Mouse (Mus musculus): ENCODE data around the gene Tsfm. TPM values are rescaled to one million over a fixed set of nuclear protein-coding genes. Genes with fewer than 3 reads are reported as not detected.
A peak's percentile ranks its signal among the peaks of the same experiment; 100 is the strongest.

Gene Tsfm
- total and polyA plus RNA-seq, 3 experiments, result 53.0 to 88.9 (median 78.0) TPM

DNA sequence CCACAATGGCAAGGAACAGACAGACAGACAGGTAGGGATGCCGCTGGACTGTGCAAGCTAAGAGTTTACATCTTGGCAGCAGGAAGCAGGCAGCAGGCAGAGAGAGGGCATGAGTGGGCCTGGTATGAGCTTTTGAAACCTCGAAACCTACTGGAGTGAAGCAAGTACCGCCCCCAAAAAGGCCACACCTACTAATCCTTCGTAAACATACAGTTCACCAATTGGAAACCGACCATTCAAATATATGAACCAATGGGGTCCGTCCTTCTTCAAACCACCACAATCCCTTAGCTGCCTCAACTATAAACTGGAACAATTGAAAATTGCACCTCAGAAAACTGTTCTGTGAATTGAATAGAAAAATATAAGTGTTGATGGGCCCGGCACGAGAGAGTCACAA is 66.8 kb downstream of the Tsfm start:
- H3K27ac ChIP-seq (ENCODE audit: insufficient read depth, low read depth), result no peak overlapping the region
- no peak overlapping the region for H3K4me2 ChIP-seq (ENCODE audit: insufficient read depth, low read depth, poor library complexity, severe bottlenecking)
- H3K4me3 ChIP-seq (replicated peaks in 1 of 3; ENCODE audit: low read depth in 2 of 3, low read length in 2 of 3, poor library complexity in 1 of 3), result no peak overlapping the region
- TF ChIP-seq USF2 (conservative IDR thresholded peaks at IDR 0.05; ENCODE audit: low read depth, low read length) (no peak), MYC (IDR thresholded peaks at IDR 0.05; ENCODE audit: low read depth, low read length) (no peak), MAX (IDR thresholded peaks at IDR 0.05; ENCODE audit: low read length) (no peak), UBTF (IDR thresholded peaks at IDR 0.05; ENCODE audit: low read depth, low read length) (no peak), CHD2 (IDR thresholded peaks at IDR 0.05; ENCODE audit: low read length) (no peak), NELFE (IDR thresholded peaks at IDR 0.05; ENCODE audit: low read depth, low read length) (no peak), CTCF (conservative IDR thresholded peaks at IDR 0.05 in 1 of 2, IDR thresholded peaks at IDR 0.05 in 1 of 2; ENCODE audit: low read depth in 2 of 2, low read length in 2 of 2) (no peak)
- H3K36me3 ChIP-seq (replicated peaks in 1 of 2; ENCODE audit: control insufficient read depth in 1 of 2, insufficient read depth in 1 of 2, low read length in 1 of 2), result no peaks in the 10 kb centered on the region
- no peak overlapping the region for H3K9ac ChIP-seq (ENCODE audit: insufficient read depth, low read depth)
- DNase-seq (ENCODE audit: extremely low read depth), result peak; percentile 22
- no peaks in the 10 kb centered on the region for H3K79me2 ChIP-seq (replicated peaks; ENCODE audit: control insufficient read depth, extremely low read depth, insufficient read depth, poor library complexity, severe bottlenecking)
- H3K27me3 ChIP-seq (replicated peaks), result peaks cover 15% of the 10 kb centered on the region
- H3K9me3 ChIP-seq (replicated peaks; ENCODE audit: low read length), result peaks cover 4% of the 10 kb centered on the region
- dilution Hi-C loops (cut with MboI; ENCODE audit: extremely low pct_ligation_motif_present, extremely low pct_unique_long_range_greater_than_20kb, low sequenced_read_pairs) (no loop called here), in situ Hi-C loops (cut with MboI; ENCODE audit: low pct_ligation_motif_present, low pct_unique_long_range_greater_than_20kb, low sequenced_read_pairs) (no loop called here)
- peaks cover 22 to 34% of the 10 kb centered on the region in 2 experiments for H3K4me1 ChIP-seq (ENCODE audit: control insufficient read depth in 1 of 2, insufficient read depth in 2 of 2)

DNA sequence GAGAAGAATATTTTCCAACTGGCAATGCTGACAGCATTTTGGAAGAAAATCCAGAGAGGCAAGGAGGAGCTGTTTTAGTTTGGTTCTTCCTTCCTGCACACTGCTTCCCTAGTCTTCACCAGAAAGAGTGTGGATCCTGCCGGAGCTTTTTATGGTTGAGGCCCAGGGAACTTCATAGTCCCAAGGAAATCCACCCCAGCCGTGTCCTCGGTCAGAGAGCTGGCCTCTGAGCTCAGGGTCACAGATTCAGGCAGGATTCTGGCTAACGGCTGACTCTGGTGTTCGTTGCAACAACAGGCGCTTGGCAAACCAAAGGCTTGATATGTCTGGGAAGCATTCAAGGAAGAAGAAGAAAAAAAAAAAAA is 67.7 kb downstream of the Tsfm start:
- in situ Hi-C loops (cut with MboI; ENCODE audit: low pct_ligation_motif_present, low pct_unique_long_range_greater_than_20kb, low sequenced_read_pairs) (no loop called here), dilution Hi-C loops (cut with MboI; ENCODE audit: extremely low pct_ligation_motif_present, extremely low pct_unique_long_range_greater_than_20kb, low sequenced_read_pairs) (no loop called here)
- no peak for TF ChIP-seq SMC3 (IDR thresholded peaks at IDR 0.05; ENCODE audit: low read depth, low read length)
- no peak for TF ChIP-seq KAT2A (IDR thresholded peaks at IDR 0.05; ENCODE audit: insufficient replicate concordance, low read length)
- no peak for TF ChIP-seq IRF4 (IDR thresholded peaks at IDR 0.05; ENCODE audit: low read depth, low read length)
- TF ChIP-seq ZC3H11A (IDR thresholded peaks at IDR 0.05; ENCODE audit: low read depth, low read length), result no peak
- no peak for TF ChIP-seq MEF2A (IDR thresholded peaks at IDR 0.05; ENCODE audit: borderline replicate concordance, low read depth, low read length)
- no peak for TF ChIP-seq NRF1 (IDR thresholded peaks at IDR 0.05; ENCODE audit: low read depth, low read length)
- no peak for TF ChIP-seq NELFE (IDR thresholded peaks at IDR 0.05; ENCODE audit: low read depth, low read length)
- TF ChIP-seq UBTF (IDR thresholded peaks at IDR 0.05; ENCODE audit: low read depth, low read length), result no peak
- TF ChIP-seq JUND (conservative IDR thresholded peaks at IDR 0.05; ENCODE audit: low read depth, low read length), result no peak
- TF ChIP-seq CHD2 (IDR thresholded peaks at IDR 0.05; ENCODE audit: low read length), result no peak
- TF ChIP-seq MAX (IDR thresholded peaks at IDR 0.05; ENCODE audit: low read length), result no peak
- TF ChIP-seq ELF1 (IDR thresholded peaks at IDR 0.05; ENCODE audit: low read depth, low read length), result no peak
- TF ChIP-seq CTCF (conservative IDR thresholded peaks at IDR 0.05 in 1 of 2, IDR thresholded peaks at IDR 0.05 in 1 of 2; ENCODE audit: low read depth in 2 of 2, low read length in 2 of 2), result no peak
- TF ChIP-seq USF1 (IDR thresholded peaks at IDR 0.05; ENCODE audit: low read depth, low read length), result no peak
- H3K4me1 ChIP-seq (ENCODE audit: control insufficient read depth in 1 of 2, insufficient read depth in 2 of 2), result peaks cover 22 to 34% of the 10 kb centered on the region in 2 experiments
- no peak overlapping the region for H3K27ac ChIP-seq (ENCODE audit: insufficient read depth, low read depth)
- no peak overlapping the region for H3K9ac ChIP-seq (ENCODE audit: insufficient read depth, low read depth)
- DNase-seq (ENCODE audit: extremely low read depth), result no peak
- no peaks in the 10 kb centered on the region for H3K36me3 ChIP-seq (replicated peaks in 1 of 2; ENCODE audit: control insufficient read depth in 1 of 2, insufficient read depth in 1 of 2, low read length in 1 of 2)
- H3K27me3 ChIP-seq (replicated peaks), result peaks cover 15% of the 10 kb centered on the region
- no peak overlapping the region for H3K4me3 ChIP-seq (replicated peaks in 1 of 3; ENCODE audit: low read depth in 2 of 3, low read length in 2 of 3, poor library complexity in 1 of 3)
- no peaks in the 10 kb centered on the region for H3K79me2 ChIP-seq (replicated peaks; ENCODE audit: control insufficient read depth, extremely low read depth, insufficient read depth, poor library complexity, severe bottlenecking)
- H3K4me2 ChIP-seq (ENCODE audit: insufficient read depth, low read depth, poor library complexity, severe bottlenecking), result no peak overlapping the region
- peaks cover 4% of the 10 kb centered on the region for H3K9me3 ChIP-seq (replicated peaks; ENCODE audit: low read length)

All from CH12.LX (cell line).